Mouse (Mus musculus): ENCODE data around the gene Gm20379. TPM values are rescaled to one million over a fixed set of nuclear protein-coding genes. Genes with fewer than 3 reads are reported as not detected.

Gene Gm20379
- polyA plus RNA-seq, 1 experiment from 2014 or later: 0.25 TPM

- TF ChIP-seq EP300 (IDR thresholded peaks at IDR 0.05) (no peak), CTCF (IDR thresholded peaks at IDR 0.05) (no peak)
- 87% methylated on average over 2 of the region's 2 CpGs for WGBS
- ATAC-seq: no peak
- Histone ChIP-seq H3K9ac (replicated peaks; ENCODE audit: low read depth) (no peak overlapping the region), H3K27me3 (replicated peaks; ENCODE audit: insufficient read depth, low read length) (no peaks in the 10 kb centered on the region), H3K27ac (ENCODE audit: low read length) (no peak overlapping the region), H3K4me1 (ENCODE audit: insufficient read depth, low read depth, low read length) (no peaks in the 10 kb centered on the region), H3K4me3 (ENCODE audit: low read depth, low read length) (no peak overlapping the region), H3K4me2 (replicated peaks; ENCODE audit: low read depth, low read length) (no peak overlapping the region), H3K36me3 (ENCODE audit: insufficient read depth, low read length) (no peaks in the 10 kb centered on the region), H3K9me3 (ENCODE audit: low read length) (no peaks in the 10 kb centered on the region)
- no peak for DNase-seq (ENCODE audit: low spot score)
These were observed 28.8 kb upstream of the Gm20379 start for GRCm38 (mm10) chr13:92277027-92277426.

- 57% methylated on average over 4 of the region's 4 CpGs for WGBS
These were observed 14.2 kb upstream of the Gm20379 start for GRCm38 (mm10) chr13:92291605-92292004.

DNA sequence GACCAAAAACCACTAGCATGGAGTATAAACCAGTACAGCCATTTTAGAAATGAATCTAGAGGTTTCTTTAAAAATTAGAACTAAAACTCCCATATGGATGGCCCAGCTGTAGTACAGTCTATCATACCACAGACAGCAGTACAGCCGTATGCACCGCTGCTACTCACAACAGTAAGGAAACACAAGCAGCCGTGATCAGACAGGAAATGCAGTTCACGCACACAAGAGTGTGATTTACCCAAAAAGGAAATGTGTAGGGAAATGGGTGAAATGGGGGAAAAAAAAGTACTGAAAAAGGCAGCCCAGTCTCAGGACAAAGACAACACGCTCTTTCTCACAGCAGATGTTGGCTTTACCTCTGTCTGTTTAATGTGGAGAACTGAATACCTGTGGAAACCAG lies 11.9 kb upstream of the Gm20379 start:
- 73% methylated on average over 5 of the region's 5 CpGs for WGBS

More at GRCm38 (mm10) chr13:92291605-92292004, 14.2 kb upstream of the Gm20379 start:
- Histone ChIP-seq H3K36me3 (ENCODE audit: insufficient read depth, low read length) (no peaks in the 10 kb centered on the region), H3K9me3 (ENCODE audit: low read length) (no peaks in the 10 kb centered on the region), H3K27ac (ENCODE audit: low read length) (no peak overlapping the region), H3K4me3 (ENCODE audit: low read depth, low read length) (no peak overlapping the region), H3K4me2 (replicated peaks; ENCODE audit: low read depth, low read length) (no peak overlapping the region), H3K27me3 (replicated peaks; ENCODE audit: insufficient read depth, low read length) (no peaks in the 10 kb centered on the region), H3K9ac (replicated peaks; ENCODE audit: low read depth) (no peak overlapping the region), H3K4me1 (ENCODE audit: insufficient read depth, low read depth, low read length) (no peaks in the 10 kb centered on the region)
- DNase-seq (ENCODE audit: low spot score) (no peak), ATAC-seq (no peak)
- TF ChIP-seq CTCF (IDR thresholded peaks at IDR 0.05): no peak
- no peak for TF ChIP-seq EP300 (IDR thresholded peaks at IDR 0.05)

GRCm38 (mm10) chr13:92296490-92296889 lies 9.3 kb upstream of the Gm20379 start:
- Histone ChIP-seq H3K4me2 (replicated peaks; ENCODE audit: low read depth, low read length) (no peak overlapping the region), H3K27me3 (replicated peaks; ENCODE audit: insufficient read depth, low read length) (no peaks in the 10 kb centered on the region), H3K27ac (ENCODE audit: low read length) (no peak overlapping the region), H3K36me3 (ENCODE audit: insufficient read depth, low read length) (no peaks in the 10 kb centered on the region), H3K9me3 (ENCODE audit: low read length) (no peaks in the 10 kb centered on the region), H3K4me1 (ENCODE audit: insufficient read depth, low read depth, low read length) (no peaks in the 10 kb centered on the region), H3K4me3 (ENCODE audit: low read depth, low read length) (no peak overlapping the region), H3K9ac (replicated peaks; ENCODE audit: low read depth) (no peak overlapping the region)
- ATAC-seq (no peak; the same call in 1 of the 2 replicates), DNase-seq (ENCODE audit: low spot score) (no peak)
- 90% methylated on average over 4 of the region's 4 CpGs for WGBS
- no peak for TF ChIP-seq CTCF (IDR thresholded peaks at IDR 0.05)
- TF ChIP-seq EP300 (IDR thresholded peaks at IDR 0.05): no peak

More for the DNA sequence above, 11.9 kb upstream of the Gm20379 start:
- TF ChIP-seq EP300 (IDR thresholded peaks at IDR 0.05) (no peak), CTCF (IDR thresholded peaks at IDR 0.05) (no peak)
- Histone ChIP-seq H3K27me3 (replicated peaks; ENCODE audit: insufficient read depth, low read length) (no peaks in the 10 kb centered on the region), H3K4me1 (ENCODE audit: insufficient read depth, low read depth, low read length) (no peaks in the 10 kb centered on the region), H3K9ac (replicated peaks; ENCODE audit: low read depth) (no peak overlapping the region), H3K4me2 (replicated peaks; ENCODE audit: low read depth, low read length) (no peak overlapping the region), H3K36me3 (ENCODE audit: insufficient read depth, low read length) (no peaks in the 10 kb centered on the region), H3K27ac (ENCODE audit: low read length) (no peak overlapping the region), H3K9me3 (ENCODE audit: low read length) (no peaks in the 10 kb centered on the region), H3K4me3 (ENCODE audit: low read depth, low read length) (no peak overlapping the region)
- ATAC-seq: no peak
- DNase-seq (ENCODE audit: low spot score): no peak

DNA sequence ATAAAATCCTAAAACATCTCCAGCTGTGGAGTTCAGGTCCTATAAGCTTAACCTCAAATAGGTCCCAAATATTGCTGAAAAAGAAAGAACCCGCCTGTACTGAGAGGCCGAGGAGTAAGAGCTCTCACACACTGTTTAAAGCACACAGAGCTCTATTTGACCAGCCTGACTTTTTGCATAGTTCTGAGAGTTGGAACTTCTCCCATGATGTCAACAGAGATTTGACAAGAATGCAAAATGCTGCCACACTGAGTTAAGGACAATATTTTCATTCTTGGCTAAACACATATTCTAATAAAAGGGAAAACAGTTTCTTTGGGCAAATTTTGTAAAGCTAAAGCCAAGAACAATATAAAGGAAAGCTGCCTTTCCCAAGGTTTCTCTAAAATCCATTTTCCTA lies 8.8 kb upstream of the Gm20379 start:
- no peak for DNase-seq (ENCODE audit: low spot score)
- H3K36me3 ChIP-seq (ENCODE audit: insufficient read depth, low read length): no peaks in the 10 kb centered on the region

DNA sequence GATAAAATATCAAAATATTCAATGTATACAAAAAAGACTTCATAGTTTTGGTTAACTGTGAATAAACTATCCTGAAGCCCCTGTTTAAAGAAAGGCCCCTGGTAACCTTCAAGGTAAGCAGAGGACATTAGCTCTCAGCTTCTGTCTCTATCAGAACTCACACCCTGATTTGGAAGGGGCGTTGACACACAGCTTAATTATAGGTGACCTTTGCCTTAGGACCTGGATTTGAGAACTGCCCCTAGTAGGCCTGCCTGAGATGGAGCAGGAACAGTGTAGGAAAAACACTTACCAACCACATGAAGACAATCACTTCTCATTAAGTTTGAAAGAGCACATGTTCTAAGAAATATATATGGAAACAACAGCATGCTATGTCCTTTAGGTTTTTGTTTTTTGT lies 6.3 kb upstream of the Gm20379 start:
- Histone ChIP-seq H3K36me3 (ENCODE audit: insufficient read depth, low read length) (no peaks in the 10 kb centered on the region), H3K4me2 (replicated peaks; ENCODE audit: low read depth, low read length) (no peak overlapping the region), H3K4me3 (ENCODE audit: low read depth, low read length) (no peak overlapping the region), H3K9ac (replicated peaks; ENCODE audit: low read depth) (no peak overlapping the region), H3K27ac (ENCODE audit: low read length) (no peak overlapping the region), H3K4me1 (ENCODE audit: insufficient read depth, low read depth, low read length) (no peaks in the 10 kb centered on the region), H3K27me3 (replicated peaks; ENCODE audit: insufficient read depth, low read length) (no peaks in the 10 kb centered on the region), H3K9me3 (ENCODE audit: low read length) (no peaks in the 10 kb centered on the region)
- DNase-seq (ENCODE audit: low spot score): no peak
- 73% methylated on average over 1 of the region's 1 CpGs for WGBS
- ATAC-seq: no peak
- TF ChIP-seq CTCF (IDR thresholded peaks at IDR 0.05) (no peak), EP300 (IDR thresholded peaks at IDR 0.05) (no peak)

More for the DNA sequence above, 8.8 kb upstream of the Gm20379 start:
- H3K4me1 ChIP-seq (ENCODE audit: insufficient read depth, low read depth, low read length): no peaks in the 10 kb centered on the region
- no peaks in the 10 kb centered on the region for H3K9me3 ChIP-seq (ENCODE audit: low read length)
- no peak for TF ChIP-seq EP300 (IDR thresholded peaks at IDR 0.05)
- TF ChIP-seq CTCF (IDR thresholded peaks at IDR 0.05): no peak
- H3K9ac ChIP-seq (replicated peaks; ENCODE audit: low read depth): no peak overlapping the region
- no peak overlapping the region for H3K4me2 ChIP-seq (replicated peaks; ENCODE audit: low read depth, low read length)
- no peak overlapping the region for H3K4me3 ChIP-seq (ENCODE audit: low read depth, low read length)
- 46% methylated on average over 2 of the region's 2 CpGs for WGBS
- ATAC-seq: no peak
- H3K27me3 ChIP-seq (replicated peaks; ENCODE audit: insufficient read depth, low read length): no peaks in the 10 kb centered on the region
- H3K27ac ChIP-seq (ENCODE audit: low read length): no peak overlapping the region

- Histone ChIP-seq H3K27me3 (replicated peaks; ENCODE audit: insufficient read depth, low read length) (no peaks in the 10 kb centered on the region), H3K9me3 (ENCODE audit: low read length) (no peaks in the 10 kb centered on the region), H3K4me1 (ENCODE audit: insufficient read depth, low read depth, low read length) (no peaks in the 10 kb centered on the region), H3K4me3 (ENCODE audit: low read depth, low read length) (no peak overlapping the region), H3K27ac (ENCODE audit: low read length) (no peak overlapping the region), H3K9ac (replicated peaks; ENCODE audit: low read depth) (no peak overlapping the region), H3K4me2 (replicated peaks; ENCODE audit: low read depth, low read length) (no peak overlapping the region), H3K36me3 (ENCODE audit: insufficient read depth, low read length) (no peaks in the 10 kb centered on the region)
- WGBS: 52% methylated on average over 4 of the region's 4 CpGs
- TF ChIP-seq CTCF (IDR thresholded peaks at IDR 0.05) (no peak), EP300 (IDR thresholded peaks at IDR 0.05) (no peak)
- no peak for ATAC-seq
- no peak for DNase-seq (ENCODE audit: low spot score)
These were observed 4.0 kb upstream of the Gm20379 start for GRCm38 (mm10) chr13:92301754-92302153.
